Mouse (Mus musculus) embryonic fibroblast, embryonic 13.5 days (primary cell): Measurements from ENCODE around the gene Tlnrd1.

Source experiments
- CTCF ChIP-seq: IDR thresholded peaks from 2 replicates; pipeline ENCODE4 v1.5.1; 2011; ENCODE audit warnings: mild to moderate bottlenecking, control low read depth, low read length, moderate library complexity, borderline replicate concordance; ENCODE audit not compliant: insufficient read depth
- POLR2A ChIP-seq: IDR thresholded peaks from 2 replicates; pipeline ENCODE4 v1.6.1; 2011; ENCODE audit warnings: low read depth, mild to moderate bottlenecking, control low read depth, low read length, moderate library complexity

DNA sequence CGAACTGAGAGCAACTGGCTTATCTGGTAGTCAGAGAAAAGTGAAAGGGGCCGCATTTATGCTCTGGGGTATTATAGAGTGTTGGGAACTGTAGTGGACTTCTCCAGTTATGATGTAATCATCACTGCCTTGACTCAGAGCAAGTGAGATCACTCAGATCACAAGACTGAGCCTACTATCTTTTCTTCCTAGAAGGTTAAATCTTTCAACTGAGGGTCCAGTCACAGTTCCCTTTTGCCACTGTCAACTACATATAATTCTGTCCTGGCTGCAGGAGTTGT lies 27.0 kb downstream of the Tlnrd1 start:
- TF ChIP-seq POLR2A (no peak), CTCF (no peak)
